Mouse (Mus musculus): Measurements from ENCODE around the gene Dnah8. TPM values are rescaled to one million over a fixed set of nuclear protein-coding genes. Genes with fewer than 3 reads are reported as not detected.

The Dnah8 gene
- polyA plus RNA-seq, 1 experiment from 2014 or later: 3.1 TPM

- Histone ChIP-seq H3K4me3 (no peak overlapping the region), H3K4me2 (no peak overlapping the region), H3K36me3 (peaks cover 85% of the 10 kb centered on the region), H3K27ac (no peak overlapping the region), H3K9me3 (replicated peaks) (no peaks in the 10 kb centered on the region; the same call in 1 of the 2 replicates), H3K9ac (no peak overlapping the region), H3K27me3 (replicated peaks) (no peaks in the 10 kb centered on the region), H3K4me1 (0 out of 2 replicates have a peak, but pooled peaks cover 2% of the 10 kb centered on the region)
- whole genome bisulfite sequencing (ENCODE audit: insufficient replicate concordance): 74% methylated on average over 6 of the region's 6 CpGs
- ATAC-seq: no peak
Observed at GRCm38 (mm10) chr17:30594846-30595245, 29.3 kb upstream of the Dnah8 start.

- WGBS (ENCODE audit: insufficient replicate concordance): 93% methylated on average over 9 of the region's 9 CpGs
- Histone ChIP-seq H3K4me3 (no peak overlapping the region), H3K36me3 (peaks cover 93% of the 10 kb centered on the region), H3K9ac (no peak overlapping the region), H3K4me2 (no peak overlapping the region), H3K27me3 (replicated peaks) (no peaks in the 10 kb centered on the region), H3K9me3 (replicated peaks) (no peaks in the 10 kb centered on the region; the same call in 1 of the 2 replicates), H3K4me1 (peaks cover 15% of the 10 kb centered on the region; the same call in 1 of the 2 replicates), H3K27ac (no peak overlapping the region)
- ATAC-seq: no peak
Observed at GRCm38 (mm10) chr17:30597786-30598185, 26.4 kb upstream of the Dnah8 start.

GRCm38 (mm10) chr17:30598300-30598699 lies 25.9 kb upstream of the Dnah8 start:
- Histone ChIP-seq H3K36me3 (peaks cover 93% of the 10 kb centered on the region), H3K9me3 (replicated peaks) (no peaks in the 10 kb centered on the region; the same call in 1 of the 2 replicates), H3K4me2 (no peak overlapping the region), H3K9ac (no peak overlapping the region), H3K4me1 (peaks cover 15% of the 10 kb centered on the region; the same call in 1 of the 2 replicates), H3K27me3 (replicated peaks) (no peaks in the 10 kb centered on the region), H3K4me3 (no peak overlapping the region), H3K27ac (no peak overlapping the region)
- 93% methylated on average over 5 of the region's 5 CpGs for WGBS (ENCODE audit: insufficient replicate concordance)
- no peak for ATAC-seq

GRCm38 (mm10) chr17:30602175-30602574 lies 22.0 kb upstream of the Dnah8 start:
- ATAC-seq: no peak
- H3K4me1 ChIP-seq: peaks cover 28% of the 10 kb centered on the region
- H3K27ac ChIP-seq: no peak overlapping the region
- no peak overlapping the region for H3K4me2 ChIP-seq
- 89% methylated on average over 14 of the region's 14 CpGs for WGBS (ENCODE audit: insufficient replicate concordance)
- peaks cover 97% of the 10 kb centered on the region for H3K36me3 ChIP-seq
- no peaks in the 10 kb centered on the region; the same call in 1 of the 2 replicates for H3K9me3 ChIP-seq (replicated peaks)
- H3K9ac ChIP-seq: no peak overlapping the region
- H3K27me3 ChIP-seq (replicated peaks): no peaks in the 10 kb centered on the region
- no peak overlapping the region for H3K4me3 ChIP-seq

- no peak overlapping the region for H3K9ac ChIP-seq
- no peak overlapping the region for H3K4me2 ChIP-seq
- 85% methylated on average over 6 of the region's 6 CpGs for WGBS (ENCODE audit: insufficient replicate concordance)
- H3K9me3 ChIP-seq (replicated peaks): no peaks in the 10 kb centered on the region
- no peak for ATAC-seq
- peaks cover 49% of the 10 kb centered on the region for H3K4me1 ChIP-seq
- H3K27me3 ChIP-seq (replicated peaks): no peaks in the 10 kb centered on the region
- peaks cover 91% of the 10 kb centered on the region for H3K36me3 ChIP-seq
- H3K4me3 ChIP-seq: no peak overlapping the region
- no peak overlapping the region for H3K27ac ChIP-seq
Observed at GRCm38 (mm10) chr17:30604296-30604695, 19.9 kb upstream of the Dnah8 start.

GRCm38 (mm10) chr17:30605001-30605400 lies 19.2 kb upstream of the Dnah8 start:
- Histone ChIP-seq H3K27me3 (replicated peaks) (no peaks in the 10 kb centered on the region), H3K4me1 (peaks cover 56% of the 10 kb centered on the region), H3K9me3 (replicated peaks) (no peaks in the 10 kb centered on the region), H3K36me3 (peaks cover 91% of the 10 kb centered on the region), H3K4me3 (no peak overlapping the region), H3K9ac (no peak overlapping the region), H3K27ac (no peak overlapping the region), H3K4me2 (no peak overlapping the region)
- no peak for ATAC-seq
- WGBS (ENCODE audit: insufficient replicate concordance): 91% methylated on average over 5 of the region's 5 CpGs

- Histone ChIP-seq H3K4me3 (no peak overlapping the region), H3K36me3 (peaks cover 85% of the 10 kb centered on the region), H3K9me3 (replicated peaks) (no peaks in the 10 kb centered on the region), H3K4me1 (peaks cover 62% of the 10 kb centered on the region), H3K27ac (no peak overlapping the region), H3K9ac (no peak overlapping the region), H3K27me3 (replicated peaks) (no peaks in the 10 kb centered on the region), H3K4me2 (no peak overlapping the region)
- no peak for ATAC-seq
- WGBS (ENCODE audit: insufficient replicate concordance): 85% methylated on average over 11 of the region's 11 CpGs
Observed at GRCm38 (mm10) chr17:30606206-30606605, 17.9 kb upstream of the Dnah8 start.

- H3K9me3 ChIP-seq (replicated peaks): no peaks in the 10 kb centered on the region
- WGBS (ENCODE audit: insufficient replicate concordance): 90% methylated on average over 8 of the region's 8 CpGs
- peaks cover 63% of the 10 kb centered on the region for H3K4me1 ChIP-seq
- ATAC-seq: no peak
- no peaks in the 10 kb centered on the region for H3K27me3 ChIP-seq (replicated peaks)
- no peak overlapping the region for H3K27ac ChIP-seq
- peaks cover 81% of the 10 kb centered on the region for H3K36me3 ChIP-seq
- H3K9ac ChIP-seq: no peak overlapping the region
- no peak overlapping the region for H3K4me3 ChIP-seq
- no peak overlapping the region for H3K4me2 ChIP-seq
Observed at GRCm38 (mm10) chr17:30606634-30607081, 17.5 kb upstream of the Dnah8 start.

GRCm38 (mm10) chr17:30607330-30607729 lies 16.8 kb upstream of the Dnah8 start:
- no peak for ATAC-seq
- Histone ChIP-seq H3K4me3 (no peak overlapping the region), H3K4me1 (peaks cover 57% of the 10 kb centered on the region)

GRCm38 (mm10) chr17:30607909-30608495 lies 16.2 kb upstream of the Dnah8 start:
- H3K4me1 ChIP-seq: peaks cover 61% of the 10 kb centered on the region
- peaks cover 67% of the 10 kb centered on the region for H3K36me3 ChIP-seq
- ATAC-seq: no peak
- H3K9me3 ChIP-seq (replicated peaks): no peaks in the 10 kb centered on the region
- no peaks in the 10 kb centered on the region for H3K27me3 ChIP-seq (replicated peaks)
- WGBS (ENCODE audit: insufficient replicate concordance): 85% methylated on average over 8 of the region's 8 CpGs
- H3K9ac ChIP-seq: no peak overlapping the region
- peak overlapping the region; percentile 93 for H3K27ac ChIP-seq
- no peak overlapping the region for H3K4me3 ChIP-seq
- H3K4me2 ChIP-seq: 0 out of 2 replicates have a peak overlapping the region, but pooled peaks have one; percentile 75

More at GRCm38 (mm10) chr17:30607330-30607729, 16.8 kb upstream of the Dnah8 start:
- Histone ChIP-seq H3K9ac (no peak overlapping the region), H3K4me2 (no peak overlapping the region), H3K27me3 (replicated peaks) (no peaks in the 10 kb centered on the region), H3K27ac (peak overlapping the region; percentile 7; the same call in 1 of the 2 replicates), H3K36me3 (peaks cover 74% of the 10 kb centered on the region), H3K9me3 (replicated peaks) (no peaks in the 10 kb centered on the region)
- 85% methylated on average over 7 of the region's 7 CpGs for WGBS (ENCODE audit: insufficient replicate concordance)

GRCm38 (mm10) chr17:30609305-30609979 lies 14.7 kb upstream of the Dnah8 start:
- Histone ChIP-seq H3K4me3 (peak overlapping the region; percentile 85), H3K27ac (peak overlapping the region; percentile 93), H3K36me3 (peaks cover 53% of the 10 kb centered on the region), H3K27me3 (replicated peaks) (no peaks in the 10 kb centered on the region), H3K4me2 (peak overlapping the region; percentile 75), H3K9me3 (replicated peaks) (no peaks in the 10 kb centered on the region), H3K9ac (peak overlapping the region; percentile 44; the same call in 1 of the 2 replicates), H3K4me1 (peaks cover 75% of the 10 kb centered on the region)
- 66% methylated on average over 16 of the region's 16 CpGs for WGBS (ENCODE audit: insufficient replicate concordance)
- ATAC-seq: no peak

- H3K4me1 ChIP-seq: peaks cover 80% of the 10 kb centered on the region
- H3K4me2 ChIP-seq: peak overlapping the region; percentile 75
- 69% methylated on average over 5 of the region's 5 CpGs for WGBS (ENCODE audit: insufficient replicate concordance)
Observed at GRCm38 (mm10) chr17:30609980-30610307, 14.2 kb upstream of the Dnah8 start.

More at GRCm38 (mm10) chr17:30609980-30610307, 14.2 kb upstream of the Dnah8 start:
- no peak for ATAC-seq
- no peaks in the 10 kb centered on the region for H3K27me3 ChIP-seq (replicated peaks)
- H3K27ac ChIP-seq: peak overlapping the region; percentile 93
- H3K4me3 ChIP-seq: peak overlapping the region; percentile 85
- no peaks in the 10 kb centered on the region for H3K9me3 ChIP-seq (replicated peaks)
- H3K9ac ChIP-seq: 0 out of 2 replicates have a peak overlapping the region, but pooled peaks have one; percentile 44
- peaks cover 48% of the 10 kb centered on the region for H3K36me3 ChIP-seq
